Mouse (Mus musculus) MEL (cell line): ENCODE data around the gene 3110082I17Rik. TPM values are rescaled to one million over a fixed set of nuclear protein-coding genes. Genes with fewer than 3 reads are reported as not detected.

Experiments used
- DNase-seq: peaks from one replicate; pipeline ENCODE4 v3.0.0; 2011; ENCODE audit warnings: low read depth, low spot score
- H3K27ac ChIP-seq: 2 replicates; pipeline ENCODE4 v1.5.1; 2012; ENCODE audit warnings: low read depth, mild to moderate bottlenecking, control low read depth, low read length, moderate library complexity; ENCODE audit not compliant: control insufficient read depth
- H3K27me3 ChIP-seq, 2 experiments: fragments of 150-350 bp in 1 of 2; sonication (generic) in 1 of 2; 2 replicates each; pipeline ENCODE4 v1.6.1; 2012; ENCODE audit warnings: low read length in 2 of 2, mild to moderate bottlenecking in 2 of 2, improper control_type of control experiment in 1 of 2, moderate library complexity in 1 of 2; ENCODE audit not compliant: insufficient read depth in 2 of 2, control insufficient read depth in 1 of 2
- H3K36me3 ChIP-seq, 2 experiments: 2 replicates each; pipeline ENCODE4 v1.6.1; 2012 to 2014; ENCODE audit warnings: low read length in 2 of 2, improper control_type of control experiment in 1 of 2, inconsistent platforms in 1 of 2, mild to moderate bottlenecking in 1 of 2; ENCODE audit not compliant: insufficient read depth in 2 of 2, control insufficient read depth in 1 of 2
- H3K4me1 ChIP-seq, 2 experiments: fragments of 150-350 bp in 1 of 2; sonication (generic) in 1 of 2; 2 replicates each; pipeline ENCODE4 v1.6.1; 2012; ENCODE audit warnings: low read length in 2 of 2, improper control_type of control experiment in 1 of 2, mild to moderate bottlenecking in 1 of 2; ENCODE audit not compliant: insufficient read depth in 2 of 2, control insufficient read depth in 1 of 2
- H3K4me3 ChIP-seq, 2 experiments: fragments of 150-350 bp in 1 of 2; sonication (generic) in 1 of 2; 2 replicates each; pipeline ENCODE4 v1.5.1; 2012; ENCODE audit warnings: low read depth in 2 of 2, low read length in 2 of 2, mild to moderate bottlenecking in 2 of 2, moderate library complexity in 2 of 2, control low read depth in 1 of 2, improper control_type of control experiment in 1 of 2; ENCODE audit not compliant: control insufficient read depth in 1 of 2, insufficient read depth in 1 of 2
- H3K79me2 ChIP-seq: 2 replicates; pipeline ENCODE4 v1.6.1; 2012; ENCODE audit warnings: mild to moderate bottlenecking, low read length, moderate library complexity; ENCODE audit not compliant: control insufficient read depth, poor library complexity, insufficient read depth
- H3K9ac ChIP-seq: 2 replicates; pipeline ENCODE4 v1.6.1; 2012; ENCODE audit warnings: low read depth, mild to moderate bottlenecking, control low read depth, low read length, moderate library complexity; ENCODE audit not compliant: control insufficient read depth, poor library complexity, severe bottlenecking
- H3K9me3 ChIP-seq: fragments of 150-350 bp; sonication (generic); replicated peaks from 2 replicates; pipeline ENCODE4 v1.6.1; 2012; ENCODE audit warnings: mild to moderate bottlenecking, low read length, improper control_type of control experiment, moderate library complexity; ENCODE audit not compliant: insufficient read depth
- BHLHE40 ChIP-seq: IDR thresholded peaks from 2 replicates; pipeline ENCODE4 v1.6.1; 2012; ENCODE audit warnings: low read depth, mild to moderate bottlenecking, inconsistent platforms, low read length, improper control_type of control experiment, borderline replicate concordance
- CTCF ChIP-seq, 3 experiments: IDR thresholded peaks in 2 of 3; conservative IDR thresholded peaks in 1 of 3; 2 replicates each; pipeline ENCODE4 v1.5.1; 2011 to 2012; ENCODE audit warnings: low read length in 3 of 3, low read depth in 2 of 3, mild to moderate bottlenecking in 2 of 3, improper control_type of control experiment in 1 of 3, inconsistent platforms in 1 of 3, mixed read lengths in 1 of 3, moderate library complexity in 1 of 3; ENCODE audit not compliant: control insufficient read depth in 1 of 3, insufficient read depth in 1 of 3, poor library complexity in 1 of 3, severe bottlenecking in 1 of 3
- E2F4 ChIP-seq: IDR thresholded peaks from 2 replicates; pipeline ENCODE4 v1.6.1; 2011; ENCODE audit warnings: low read depth, low read length, improper control_type of control experiment, borderline replicate concordance
- EP300 ChIP-seq, 2 experiments: IDR thresholded peaks; 2 replicates each; pipeline ENCODE4 v1.6.1; 2011; ENCODE audit warnings: improper control_type of control experiment in 2 of 2, low read length in 2 of 2, low read depth in 1 of 2, mild to moderate bottlenecking in 1 of 2
- ETS1 ChIP-seq: IDR thresholded peaks from 2 replicates; pipeline ENCODE4 v1.6.1; 2012; ENCODE audit warnings: low read depth, mild to moderate bottlenecking, inconsistent platforms, low read length, improper control_type of control experiment, moderate library complexity
- HCFC1 ChIP-seq: IDR thresholded peaks from 2 replicates; pipeline ENCODE4 v1.6.1; 2012; ENCODE audit warnings: low read depth, mild to moderate bottlenecking, inconsistent platforms, low read length, improper control_type of control experiment, moderate library complexity
- MAX ChIP-seq: IDR thresholded peaks from 2 replicates; pipeline ENCODE4 v1.6.1; 2011; ENCODE audit warnings: low read length, improper control_type of control experiment
- MAZ ChIP-seq: IDR thresholded peaks from 2 replicates; pipeline ENCODE4 v1.6.1; 2012; ENCODE audit warnings: low read depth, mild to moderate bottlenecking, inconsistent platforms, low read length, improper control_type of control experiment
- MEF2A ChIP-seq: IDR thresholded peaks from 2 replicates; pipeline ENCODE4 v1.6.1; 2014; ENCODE audit warnings: low read depth, mild to moderate bottlenecking, inconsistent platforms, low read length, improper control_type of control experiment; ENCODE audit not compliant: poor library complexity, insufficient replicate concordance, severe bottlenecking; ENCODE audit errors: extremely low read depth
- MXI1 ChIP-seq: IDR thresholded peaks from 2 replicates; pipeline ENCODE4 v1.6.1; 2011; ENCODE audit warnings: mild to moderate bottlenecking, low read depth, low read length, improper control_type of control experiment
- MYC ChIP-seq: IDR thresholded peaks from 2 replicates; pipeline ENCODE4 v1.6.1; 2011; ENCODE audit warnings: low read depth, mild to moderate bottlenecking, low read length, improper control_type of control experiment, moderate library complexity
- NRF1 ChIP-seq: IDR thresholded peaks from 2 replicates; pipeline ENCODE4 v1.6.1; 2014; ENCODE audit warnings: low read depth, mild to moderate bottlenecking, inconsistent platforms, low read length, improper control_type of control experiment, moderate library complexity; ENCODE audit not compliant: poor library complexity, insufficient read depth, severe bottlenecking
- SIN3A ChIP-seq: IDR thresholded peaks from 2 replicates; pipeline ENCODE4 v1.6.1; 2012; ENCODE audit warnings: low read length, improper control_type of control experiment, inconsistent platforms
- TCF12 ChIP-seq: IDR thresholded peaks from 2 replicates; pipeline ENCODE4 v1.6.1; 2014; ENCODE audit warnings: low read depth, mild to moderate bottlenecking, inconsistent platforms, low read length, improper control_type of control experiment, moderate library complexity
- USF1 ChIP-seq: IDR thresholded peaks from 2 replicates; pipeline ENCODE4 v1.6.1; 2014; ENCODE audit warnings: low read depth, mild to moderate bottlenecking, inconsistent platforms, low read length, improper control_type of control experiment, moderate library complexity
- USF2 ChIP-seq, 2 experiments: IDR thresholded peaks; 2 replicates each; pipeline ENCODE4 v1.6.1; 2011 to 2012; ENCODE audit warnings: improper control_type of control experiment in 2 of 2, low read length in 2 of 2, borderline replicate concordance in 1 of 2, inconsistent platforms in 1 of 2, low read depth in 1 of 2, mild to moderate bottlenecking in 1 of 2; ENCODE audit not compliant: insufficient read depth in 1 of 2
- ZC3H11A ChIP-seq: IDR thresholded peaks from 2 replicates; pipeline ENCODE4 v1.6.1; 2012; ENCODE audit warnings: low read depth, mild to moderate bottlenecking, inconsistent platforms, low read length, improper control_type of control experiment
- ZMIZ1 ChIP-seq: IDR thresholded peaks from 2 replicates; pipeline ENCODE4 v1.6.1; 2012; ENCODE audit warnings: low read depth, mild to moderate bottlenecking, inconsistent platforms, low read length, improper control_type of control experiment, moderate library complexity
- ZNF384 ChIP-seq: IDR thresholded peaks from 2 replicates; pipeline ENCODE4 v1.6.1; 2012; ENCODE audit warnings: low read depth, mild to moderate bottlenecking, inconsistent platforms, low read length, improper control_type of control experiment
- polyA plus RNA-seq, 2 experiments: library from polyadenylated mRNA; stranded (reverse) in 1 of 2; unstranded in 1 of 2; fragments of >175 nt in 1 of 2; fragments of >200 nt in 1 of 2; gene quantifications; 2 replicates each; pipeline versions ENCODE4 v1.2.1 to v1.2.4; 2012; ENCODE audit warnings: low replicate concordance in 2 of 2, low read depth in 1 of 2; ENCODE audit not compliant: insufficient read length in 2 of 2, insufficient read depth in 1 of 2, missing spikeins in 1 of 2
- total RNA-seq: library from RNA; depleted of rRNA; stranded (reverse); fragments of 300-350 nt; gene quantifications from 2 replicates; pipeline ENCODE4 v1.2.3, GENCODE M21; 2012

Gene 3110082I17Rik
- total and polyA plus RNA-seq, 3 experiments: 58.1 to 79.5 TPM; not detected in 1

DNA sequence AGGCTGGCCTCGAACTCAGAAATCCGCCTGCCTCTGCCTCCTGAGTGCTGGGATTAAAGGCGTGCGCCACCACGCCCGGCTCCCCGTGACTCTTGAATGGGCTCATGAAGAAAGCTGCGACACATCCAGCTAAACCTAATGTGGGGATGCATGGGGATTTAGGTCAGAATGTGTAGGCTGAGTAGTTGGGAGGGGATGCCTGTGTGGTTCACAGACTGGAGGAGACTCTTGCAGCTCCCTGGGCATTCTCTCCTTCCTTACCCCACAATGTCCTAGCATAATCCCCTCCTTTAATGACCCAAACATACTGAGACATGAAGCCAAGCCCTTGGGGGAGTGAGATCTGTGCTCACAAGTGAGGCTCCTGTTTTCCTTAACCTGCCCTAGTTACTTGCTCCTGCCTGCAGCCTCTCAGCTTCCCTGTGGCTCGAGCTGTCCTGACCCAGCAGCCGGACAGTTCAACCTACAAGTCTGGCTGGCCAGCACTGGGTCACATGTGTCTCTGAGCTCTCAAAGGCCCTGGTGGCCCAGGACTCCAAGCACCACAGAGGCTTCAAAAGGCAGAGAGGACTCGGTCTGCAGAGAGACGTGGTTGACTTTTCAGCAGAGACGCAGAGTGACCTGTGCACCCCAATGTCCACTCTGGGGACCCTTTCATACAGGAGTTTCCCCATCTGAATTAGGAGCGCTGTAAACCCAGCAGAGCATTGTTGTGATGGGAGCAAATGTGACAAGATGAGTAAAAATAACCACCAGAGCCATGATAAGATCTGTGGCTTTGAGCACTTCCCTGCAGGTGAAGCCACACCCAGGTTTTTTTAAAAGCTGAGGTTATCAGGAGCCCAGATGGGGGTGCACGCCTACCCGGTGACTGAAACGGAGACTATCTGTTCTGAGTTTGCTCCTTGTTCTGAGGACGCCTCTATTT, 78.5 kb downstream of the 3110082I17Rik start (continued):
- TF ChIP-seq ZMIZ1: 0 out of 2 replicates have a peak, but pooled peaks have one; percentile 23
- TF ChIP-seq ZC3H11A: no peak
- TF ChIP-seq MYC: peak; percentile 66; the same call in 1 of the 2 replicates
- TF ChIP-seq CTCF (IDR thresholded peaks at IDR 0.05 in 2 of 3, conservative IDR thresholded peaks at IDR 0.05 in 1 of 3; ENCODE audit: control insufficient read depth in 1 of 3, insufficient read depth in 1 of 3, low read depth in 2 of 3, low read length in 3 of 3, poor library complexity in 1 of 3, severe bottlenecking in 1 of 3): no peak
- no peak; the same call in 1 of the 2 replicates for TF ChIP-seq MAZ
- TF ChIP-seq MAX: no peak
- TF ChIP-seq USF2 (IDR thresholded peaks at IDR 0.05; ENCODE audit: borderline replicate concordance in 1 of 2, insufficient read depth in 1 of 2, low read depth in 1 of 2, low read length in 2 of 2): no peak
- TF ChIP-seq ZNF384: peak; percentile 98
- TF ChIP-seq MEF2A: peak; percentile 98
- TF ChIP-seq, all 39 proteins: peak for 16

DNA sequence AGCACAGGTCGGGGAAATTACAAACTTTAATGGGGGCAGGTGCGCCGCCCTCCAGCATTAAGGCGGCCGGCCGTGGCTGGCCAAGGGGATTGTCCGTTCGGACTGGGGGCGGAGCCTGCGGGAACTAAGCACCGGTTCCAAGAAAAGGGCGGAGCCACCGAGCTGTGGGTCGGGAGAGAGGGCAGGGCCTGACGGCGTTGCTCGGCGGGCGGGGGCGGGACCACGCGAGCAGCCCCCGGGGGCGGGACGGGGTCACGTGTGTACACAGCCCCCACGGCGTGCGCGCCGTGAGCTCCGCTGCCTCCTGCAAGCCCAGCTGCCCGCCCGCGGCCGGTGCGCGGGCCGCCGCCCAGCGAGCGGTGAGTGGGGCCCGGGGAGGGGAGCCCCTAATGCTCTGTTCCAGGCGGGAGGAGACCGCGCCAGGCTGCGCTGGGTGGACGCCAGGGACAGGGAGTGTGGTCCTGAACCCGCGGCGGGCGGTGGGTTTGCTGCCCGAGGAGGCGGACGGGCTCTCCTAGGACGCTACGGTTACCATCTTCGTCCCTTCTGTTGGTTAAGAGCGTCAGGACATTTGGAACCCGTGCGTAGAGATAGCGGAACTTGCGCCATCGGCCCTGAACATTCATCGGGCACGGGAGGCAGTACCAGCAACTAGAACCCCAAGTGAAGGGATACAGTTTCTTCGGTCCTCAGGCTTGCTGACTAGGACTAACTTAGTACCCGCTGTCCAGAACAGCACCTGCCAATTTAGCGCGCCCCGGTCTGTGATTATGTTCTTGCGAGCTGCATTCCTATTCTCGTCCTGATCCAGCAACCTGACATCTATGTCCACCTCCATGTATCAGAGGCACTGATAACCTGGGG, 79.7 kb downstream of the 3110082I17Rik start:
- Histone ChIP-seq H3K27ac (peak overlapping the region; percentile 98), H3K4me1 (peaks cover 18 to 36% of the 10 kb centered on the region in 2 experiments), H3K9ac (peak overlapping the region; percentile 81), H3K79me2 (peaks cover 14% of the 10 kb centered on the region), H3K4me3 (peak overlapping the region; percentile 66 to 83), H3K36me3 (peaks cover 0 to 30% of the 10 kb centered on the region in 2 experiments; a peak in 2 of 4 replicates), H3K27me3 (no peaks in the 10 kb centered on the region), H3K9me3 (no peaks in the 10 kb centered on the region)
- peak; percentile 90 for DNase-seq
- peak; percentile 56; the same call in 1 of the 2 replicates for TF ChIP-seq ETS1
- 0 out of 2 replicates have a peak, but pooled peaks have one; percentile 52 for TF ChIP-seq SIN3A
- peak; percentile 88 for TF ChIP-seq BHLHE40
- TF ChIP-seq MAX: peak; percentile 81
- TF ChIP-seq NRF1: no peak
- peak; percentile 93 for TF ChIP-seq USF1
- TF ChIP-seq ZC3H11A: no peak
- 0 out of 2 replicates have a peak, but pooled peaks have one; percentile 23 for TF ChIP-seq HCFC1
- no peak for TF ChIP-seq E2F4
- TF ChIP-seq USF2 (IDR thresholded peaks at IDR 0.05; ENCODE audit: borderline replicate concordance in 1 of 2, insufficient read depth in 1 of 2, low read depth in 1 of 2, low read length in 2 of 2): peak in 1 of 2 experiments; percentile 56; a peak in 1 of 4 replicates
- TF ChIP-seq EP300 (IDR thresholded peaks at IDR 0.05; ENCODE audit: low read depth in 1 of 2, low read length in 2 of 2): peak in 1 of 2 experiments; percentile 34; a peak in 1 of 4 replicates
- TF ChIP-seq TCF12: peak; percentile 4; the same call in 1 of the 2 replicates
- TF ChIP-seq MEF2A: no peak
- TF ChIP-seq MXI1: peak; percentile 93
